Mouse (Mus musculus) small intestine, adult 2 months (tissue): ENCODE results near the gene Ankrd13b. TPM values are rescaled to one million over a fixed set of nuclear protein-coding genes. Genes with fewer than 3 reads are reported as not detected.

ENCODE experiments used
- H3K27ac ChIP-seq: fragments of 200-500 bp; 2 replicates; pipeline ENCODE4 v1.5.1; 2012; ENCODE audit warnings: low read depth, low read length, control low read depth, inconsistent platforms; ENCODE audit not compliant: insufficient read depth
- H3K27me3 ChIP-seq: fragments of 200-500 bp; 2 replicates; pipeline ENCODE4 v1.6.1; 2012; ENCODE audit warnings: mild to moderate bottlenecking, moderate library complexity, low read length, inconsistent platforms; ENCODE audit not compliant: control insufficient read depth, insufficient read depth
- H3K36me3 ChIP-seq: fragments of 200-500 bp; 2 replicates; pipeline ENCODE4 v1.6.1; 2012; ENCODE audit warnings: mild to moderate bottlenecking, low read length, control low read depth, inconsistent platforms; ENCODE audit not compliant: control insufficient read depth, insufficient read depth
- H3K4me1 ChIP-seq: fragments of 200-500 bp; 2 replicates; pipeline ENCODE4 v1.6.1; 2012; ENCODE audit warnings: low read length, inconsistent platforms, mixed read lengths; ENCODE audit not compliant: control insufficient read depth, insufficient read depth, insufficient read length
- H3K4me3 ChIP-seq: fragments of 200-500 bp; 2 replicates; pipeline ENCODE4 v1.5.1; 2012; ENCODE audit warnings: low read depth, mild to moderate bottlenecking, control low read depth, inconsistent platforms, low read length, moderate library complexity
- CTCF ChIP-seq: fragments of 200-500 bp; IDR thresholded peaks from 2 replicates; pipeline ENCODE4 v1.5.1; 2012; ENCODE audit warnings: low read depth, mild to moderate bottlenecking, control low read depth, inconsistent platforms, low read length, moderate library complexity, mixed read lengths; ENCODE audit not compliant: insufficient replicate concordance, insufficient read length; ENCODE audit errors: extremely low read depth
- POLR2A ChIP-seq: fragments of 200-500 bp; IDR thresholded peaks from 2 replicates; pipeline ENCODE4 v1.6.1; 2012; ENCODE audit warnings: low read depth, mild to moderate bottlenecking, control low read depth, inconsistent platforms, low read length, moderate library complexity
- WGBS: fragments of 180-500 bp; shearing (Covaris S2); methylation state at CpG from one replicate; pipeline ENCODE4 v1.1.7; 2018; 5-methylcytosine and 5-hydroxymethylcytosine counted together
- polyA plus RNA-seq: library from polyadenylated mRNA; depleted of rRNA; stranded (reverse); fragments of >200 nt; gene quantifications from 2 replicates; pipeline ENCODE4 v1.2.3, GENCODE M21; 2012; rRNA removed

Ankrd13b gene
- polyA plus RNA-seq, 1 experiment: 12.0 TPM

DNA sequence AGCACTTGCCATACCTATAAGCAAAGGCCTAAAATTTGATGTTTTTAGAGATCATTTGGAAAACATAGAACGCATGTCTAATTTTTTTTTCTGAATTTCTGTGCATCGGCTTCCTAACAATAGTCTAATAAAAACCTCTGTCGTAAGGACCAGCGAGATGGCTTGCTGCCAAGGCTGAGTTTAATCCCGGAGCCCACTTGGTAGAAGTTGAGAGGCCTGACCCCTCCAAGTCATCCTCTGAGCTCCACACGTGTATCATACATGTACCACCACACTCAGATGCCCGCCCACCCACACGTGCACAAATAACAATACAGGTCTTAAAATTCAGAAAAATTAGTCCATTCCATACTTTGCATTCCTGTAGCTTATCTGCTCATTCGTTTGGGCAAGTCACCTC lies 49.4 kb downstream of the Ankrd13b start:
- WGBS: 82% methylated on average over 9 of the region's 9 CpGs
- H3K4me1 ChIP-seq: no peaks in the 10 kb centered on the region; the same call in 1 of the 2 replicates
- no peak overlapping the region for H3K4me3 ChIP-seq
- no peak overlapping the region for H3K27ac ChIP-seq
- H3K36me3 ChIP-seq: peaks cover 40% of the 10 kb centered on the region
- TF ChIP-seq POLR2A: no peak
- TF ChIP-seq CTCF: no peak
- no peaks in the 10 kb centered on the region for H3K27me3 ChIP-seq

DNA sequence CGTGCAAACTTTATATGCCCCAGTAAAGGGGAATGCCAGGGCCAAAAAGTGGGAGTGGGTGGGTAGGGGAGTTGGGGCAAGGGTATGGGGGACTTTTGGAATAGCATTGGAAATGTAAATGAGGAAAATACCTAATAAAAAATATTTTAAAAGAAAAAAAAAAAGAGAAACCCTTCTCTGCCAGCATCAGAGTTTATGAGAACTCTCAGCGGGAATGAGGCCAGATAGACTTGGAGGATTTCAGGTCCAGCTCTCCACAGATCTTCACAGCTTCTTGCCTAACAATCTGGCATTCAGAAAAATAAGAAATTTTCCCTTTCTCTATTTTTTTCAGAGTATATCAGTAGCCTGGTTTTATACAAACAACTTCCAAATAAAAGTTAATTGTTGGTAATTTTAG lies 52.5 kb downstream of the Ankrd13b start:
- H3K4me1 ChIP-seq: no peaks in the 10 kb centered on the region
- H3K4me3 ChIP-seq: no peak overlapping the region
- peaks cover 32% of the 10 kb centered on the region for H3K36me3 ChIP-seq
- no peak for TF ChIP-seq CTCF
- WGBS: 91% methylated on average over 2 of the region's 2 CpGs
- H3K27me3 ChIP-seq: no peaks in the 10 kb centered on the region
- H3K27ac ChIP-seq: no peak overlapping the region

DNA sequence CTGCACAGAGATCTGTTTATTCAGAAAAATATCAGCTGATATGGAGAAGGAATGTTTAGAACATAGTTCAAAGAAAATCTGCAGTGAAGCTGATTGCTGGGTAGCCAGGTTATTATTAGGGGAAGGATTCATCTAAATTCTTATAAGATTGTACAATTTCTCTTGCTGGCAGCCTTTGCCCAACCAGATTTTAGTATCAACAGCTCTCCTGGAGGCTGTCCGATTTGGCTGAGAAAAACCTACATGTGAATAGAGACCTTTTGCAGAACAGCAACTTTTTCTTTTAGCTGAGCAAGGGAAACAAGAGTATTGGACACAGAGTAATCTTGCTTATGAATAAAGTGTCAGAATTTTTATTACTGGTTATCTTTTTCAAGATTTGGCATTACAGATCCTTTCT lies 61.0 kb downstream of the Ankrd13b start:
- Histone ChIP-seq H3K27ac (no peak overlapping the region), H3K4me1 (no peaks in the 10 kb centered on the region), H3K27me3 (no peaks in the 10 kb centered on the region), H3K36me3 (peaks cover 39% of the 10 kb centered on the region), H3K4me3 (no peak overlapping the region)
- WGBS: 83% methylated on average over 1 of the region's 1 CpGs
- TF ChIP-seq CTCF (no peak), POLR2A (no peak)

DNA sequence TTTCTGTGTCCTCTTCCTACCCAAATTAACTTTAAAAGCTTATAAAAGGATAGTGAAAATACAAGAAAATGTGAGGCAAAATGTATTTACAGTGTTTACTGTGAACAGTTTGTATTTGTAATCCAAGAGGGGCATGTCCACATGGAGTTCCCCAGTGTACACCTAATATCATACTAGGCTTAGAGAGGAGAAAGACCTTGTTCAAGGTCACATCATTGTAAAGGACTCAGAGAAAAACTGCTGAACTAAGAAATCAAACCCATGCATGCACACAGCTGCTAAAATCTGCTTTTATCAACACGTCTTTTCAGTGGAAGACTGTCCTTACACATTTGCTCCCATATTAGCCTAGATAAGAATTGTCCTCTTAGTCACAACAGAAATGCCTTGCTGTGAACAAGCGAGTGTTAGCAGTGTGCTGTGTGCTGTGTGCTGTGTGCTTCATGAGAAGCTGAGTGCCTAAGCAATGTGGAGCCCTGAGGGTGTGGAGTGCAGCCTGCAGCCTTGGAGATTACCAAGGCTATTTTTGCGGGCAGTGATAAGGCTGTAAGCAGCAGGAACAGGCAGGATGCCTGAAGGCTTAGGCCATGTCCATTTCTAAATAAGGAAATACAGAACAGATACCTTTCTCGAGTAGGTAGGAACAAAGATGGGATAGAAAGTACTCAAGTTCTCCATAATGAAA lies 66.2 kb downstream of the Ankrd13b start:
- H3K27ac ChIP-seq: no peak overlapping the region
- H3K36me3 ChIP-seq: peaks cover 37% of the 10 kb centered on the region
- H3K4me3 ChIP-seq: no peak overlapping the region
- WGBS: 77% methylated on average over 4 of the region's 4 CpGs
- no peaks in the 10 kb centered on the region for H3K4me1 ChIP-seq
- no peaks in the 10 kb centered on the region for H3K27me3 ChIP-seq
- TF ChIP-seq POLR2A: no peak
- TF ChIP-seq CTCF: no peak

Other genes with a start within 250 kb of the Ankrd13b start
- 0.33 and 0.70 TPM in 2 replicates for gene Coro6, start 27.3 kb downstream of the Ankrd13b start, polyA plus RNA-seq
- 50.0 and 119 TPM in 2 replicates for gene Git1, start 3.9 kb upstream of the Ankrd13b start, polyA plus RNA-seq
- gene Abhd15, start 25.4 kb upstream of the Ankrd13b start, polyA plus RNA-seq: 2.7 and 3.7 TPM in 2 replicates
- gene Trp53i13, start 26.3 kb upstream of the Ankrd13b start, polyA plus RNA-seq: 15.2 and 46.8 TPM in 2 replicates
- gene Gm10392, start 29.5 kb upstream of the Ankrd13b start, polyA plus RNA-seq: not detected in 2 replicates
- gene Taok1, start 118.1 kb upstream of the Ankrd13b start, polyA plus RNA-seq: 0.80 and 1.7 TPM in 2 replicates
- gene Nufip2, start 196.5 kb upstream of the Ankrd13b start, polyA plus RNA-seq: 5.4 and 11.8 TPM in 2 replicates
- gene Cryba1, start 235.6 kb upstream of the Ankrd13b start, polyA plus RNA-seq: not detected in 2 replicates